Mouse (Mus musculus) CH12.LX (cell line): ENCODE measurements around the gene Ect2l. TPM values are rescaled to one million over a fixed set of nuclear protein-coding genes. Genes with fewer than 3 reads are reported as not detected.

Experiments used
- DNase-seq: peaks from one replicate; pipeline ENCODE4 v3.0.0-alpha.2; 2013; ENCODE audit errors: extremely low read depth
- H3K27ac ChIP-seq: 2 replicates; pipeline ENCODE4 v1.5.1; 2012; ENCODE audit warnings: low read depth, mild to moderate bottlenecking, control low read depth, moderate library complexity; ENCODE audit not compliant: insufficient read depth
- H3K27me3 ChIP-seq: replicated peaks from 2 replicates; pipeline ENCODE3; 2012; ENCODE audit warnings: inconsistent platforms
- H3K36me3 ChIP-seq, 2 experiments: replicated peaks in 1 of 2; 2 replicates each; pipeline versions ENCODE3 to v1.6.1; 2012; ENCODE audit warnings: inconsistent platforms in 1 of 2, low read length in 1 of 2, mild to moderate bottlenecking in 1 of 2, mixed read lengths in 1 of 2, moderate library complexity in 1 of 2; ENCODE audit not compliant: control insufficient read depth in 1 of 2, insufficient read depth in 1 of 2
- H3K4me1 ChIP-seq, 2 experiments: 2 replicates each; pipeline ENCODE4 v1.6.1; 2012; ENCODE audit warnings: inconsistent platforms in 1 of 2, moderate library complexity in 1 of 2; ENCODE audit not compliant: insufficient read depth in 2 of 2, control insufficient read depth in 1 of 2
- H3K4me2 ChIP-seq: 2 replicates; pipeline ENCODE4 v1.6.1; 2012; ENCODE audit warnings: low read depth, mild to moderate bottlenecking, control low read depth; ENCODE audit not compliant: poor library complexity, insufficient read depth, severe bottlenecking
- H3K4me3 ChIP-seq, 3 experiments: fragments of 150-350 bp in 1 of 3; sonication (generic) in 1 of 3; replicated peaks in 1 of 3; 2 replicates each; pipeline versions ENCODE3 to v1.5.1; 2011 to 2012; ENCODE audit warnings: low read depth in 2 of 3, low read length in 2 of 3, mild to moderate bottlenecking in 2 of 3, moderate library complexity in 2 of 3, control low read depth in 1 of 3, improper control_type of control experiment in 1 of 3, inconsistent platforms in 1 of 3, mixed read lengths in 1 of 3; ENCODE audit not compliant: poor library complexity in 1 of 3
- H3K79me2 ChIP-seq: replicated peaks from 2 replicates; pipeline ENCODE4 v1.6.1; 2012; ENCODE audit warnings: mild to moderate bottlenecking, moderate library complexity; ENCODE audit not compliant: control insufficient read depth, poor library complexity, insufficient read depth, severe bottlenecking; ENCODE audit errors: extremely low read depth
- H3K9ac ChIP-seq: 2 replicates; pipeline ENCODE4 v1.6.1; 2012; ENCODE audit warnings: low read depth, mild to moderate bottlenecking, control low read depth, moderate library complexity; ENCODE audit not compliant: insufficient read depth
- H3K9me3 ChIP-seq: replicated peaks from 2 replicates; pipeline ENCODE3; 2012; ENCODE audit warnings: low read length, inconsistent platforms, mixed read lengths
- JUN ChIP-seq: IDR thresholded peaks from 2 replicates; pipeline ENCODE4 v1.6.1; 2011; ENCODE audit warnings: low read depth, mild to moderate bottlenecking, low read length, improper control_type of control experiment, moderate library complexity; ENCODE audit not compliant: insufficient read depth
- ZNF384 ChIP-seq: IDR thresholded peaks from 2 replicates; pipeline ENCODE4 v1.6.1; 2012; ENCODE audit warnings: low read depth, low read length, improper control_type of control experiment, inconsistent platforms
- dilution Hi-C: fragments of 300-500 bp; cut with MboI; formaldehyde crosslinking; loops from 2 replicates; pipeline ENCODE4 v1.14.3; 2020; ENCODE audit warnings: low sequenced_read_pairs; ENCODE audit not compliant: extremely low pct_unique_long_range_greater_than_20kb, extremely low pct_ligation_motif_present
- in situ Hi-C: fragments of 300-500 bp; cut with MboI; formaldehyde crosslinking; loops from 3 replicates; pipeline ENCODE4 v1.14.3; 2019; ENCODE audit warnings: low sequenced_read_pairs, low pct_ligation_motif_present, low pct_unique_long_range_greater_than_20kb, mixed read lengths
- polyA plus RNA-seq: library from polyadenylated mRNA; unstranded; fragments of >175 nt; gene quantifications from 2 replicates; pipeline ENCODE4 v1.2.1, GENCODE M21; 2012; ENCODE audit warnings: low read depth; ENCODE audit not compliant: insufficient read length
- total RNA-seq, 2 experiments: library from RNA; depleted of rRNA; stranded (reverse); fragments of 300-350 nt in 1 of 2; fragments of >200 nt in 1 of 2; gene quantifications; 2 replicates each; pipeline ENCODE4 v1.2.3; 2012 to 2014

The Ect2l gene
- total and polyA plus RNA-seq, 3 experiments: not detected

DNA sequence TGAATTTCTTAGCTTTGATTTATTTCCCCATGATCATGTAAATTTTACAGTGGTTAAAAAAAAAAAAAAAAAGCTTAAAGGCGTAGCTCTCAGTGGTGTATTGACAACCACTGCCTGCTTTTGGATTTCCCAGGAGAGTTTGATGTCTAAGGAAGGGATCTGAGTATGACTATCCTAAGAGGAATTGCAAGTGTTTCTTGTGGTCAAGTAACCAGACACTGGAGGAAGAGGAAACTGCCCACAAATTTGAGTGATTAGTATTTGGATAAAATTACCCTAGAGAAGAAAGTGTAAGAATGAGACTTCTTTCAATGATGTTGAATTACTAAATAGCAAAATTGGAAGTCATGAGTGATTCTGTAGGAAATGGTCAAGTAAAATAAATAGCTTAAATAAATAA is 129.2 kb downstream of the Ect2l start:
- H3K4me1 ChIP-seq: peaks cover 2 to 14% of the 10 kb centered on the region in 2 experiments; a peak in 3 of 4 replicates
- TF ChIP-seq ZNF384: peak; percentile 56
- no peak for TF ChIP-seq JUN
- TF ChIP-seq, all 38 proteins: peak for 1
- Histone ChIP-seq H3K27ac (no peak overlapping the region), H3K79me2 (peaks cover 8% of the 10 kb centered on the region; the same call in 1 of the 2 replicates), H3K9me3 (no peaks in the 10 kb centered on the region), H3K9ac (no peak overlapping the region), H3K4me3 (no peak overlapping the region), H3K27me3 (no peaks in the 10 kb centered on the region), H3K36me3 (peaks cover 6 to 20% of the 10 kb centered on the region in 2 experiments), H3K4me2 (no peak overlapping the region)
- dilution Hi-C loops: no loop called here
- in situ Hi-C loops: no loop called here
- DNase-seq: no peak

Other genes starting within 250 kb of the Ect2l start
- 86.1 and 106 TPM in 2 replicates for gene Abracl, start 187.6 kb downstream of the Ect2l start, total RNA-seq (2012; rRNA removed)
- gene Abracl, start 187.6 kb downstream of the Ect2l start, total RNA-seq (2014; rRNA removed): 226 and 276 TPM in 2 replicates
- gene Abracl, start 187.6 kb downstream of the Ect2l start, polyA plus RNA-seq: 166 and 245 TPM in 2 replicates
- 34.9 and 37.9 TPM in 2 replicates for gene Reps1, start 155.0 kb downstream of the Ect2l start, total RNA-seq (2012; rRNA removed)
- 34.4 and 37.0 TPM in 2 replicates for gene Reps1, start 155.0 kb downstream of the Ect2l start, total RNA-seq (2014; rRNA removed)
- 46.7 and 61.5 TPM in 2 replicates for gene Reps1, start 155.0 kb downstream of the Ect2l start, polyA plus RNA-seq
- gene Ccdc28a, start 24.1 kb upstream of the Ect2l start, total RNA-seq (2012; rRNA removed): 5.5 and 10.8 TPM in 2 replicates
- gene Ccdc28a, start 24.1 kb upstream of the Ect2l start, total RNA-seq (2014; rRNA removed): 11.7 and 14.0 TPM in 2 replicates
- gene Ccdc28a, start 24.1 kb upstream of the Ect2l start, polyA plus RNA-seq: 7.2 and 8.3 TPM in 2 replicates
- 0.13 TPM in 2 replicates for gene Nhsl1, start 108.1 kb upstream of the Ect2l start, total RNA-seq (2012; rRNA removed)
- 0.05 and 0.15 TPM in 2 replicates for gene Nhsl1, start 108.1 kb upstream of the Ect2l start, total RNA-seq (2014; rRNA removed)
- 0.19 and 0.33 TPM in 2 replicates for gene Nhsl1, start 108.1 kb upstream of the Ect2l start, polyA plus RNA-seq